Mouse (Mus musculus) megakaryocyte, adult 5-6 weeks (primary cell): ENCODE data around the gene Trim44. TPM values are rescaled to one million over a fixed set of nuclear protein-coding genes. Genes with fewer than 3 reads are reported as not detected.

Source experiments
- total RNA-seq, 2 experiments: library from RNA; stranded (forward) in 1 of 2; stranded (reverse) in 1 of 2; fragments of 153-499, 151-499 nt in 1 of 2; fragments of 221-1000, 200-1000 nt in 1 of 2; gene quantifications; 2 replicates each; pipeline versions ENCODE4 v1.2.3 to v1.2.4; 2015 to 2017

Gene Trim44
- total RNA-seq, 2 experiments from 2014 or later, result 18.4 to 21.2 TPM

Other genes starting within 250 kb of the Trim44 start
- gene Ldlrad3, start 221.4 kb downstream of the Trim44 start, total RNA-seq (2015), result 58.9 and 65.5 TPM in 2 replicates
- 55.1 and 58.9 TPM in 2 replicates for gene Ldlrad3, start 221.4 kb downstream of the Trim44 start, total RNA-seq (2017)
- not detected in 2 replicates for gene Fjx1, start 44.7 kb upstream of the Trim44 start, total RNA-seq (2015)
- gene Fjx1, start 44.7 kb upstream of the Trim44 start, total RNA-seq (2017), result not detected in 2 replicates
- not detected in 2 replicates for gene Pamr1, start 142.2 kb upstream of the Trim44 start, total RNA-seq (2015)
- not detected in 2 replicates for gene Pamr1, start 142.2 kb upstream of the Trim44 start, total RNA-seq (2017)